In the genomic region with DNA sequence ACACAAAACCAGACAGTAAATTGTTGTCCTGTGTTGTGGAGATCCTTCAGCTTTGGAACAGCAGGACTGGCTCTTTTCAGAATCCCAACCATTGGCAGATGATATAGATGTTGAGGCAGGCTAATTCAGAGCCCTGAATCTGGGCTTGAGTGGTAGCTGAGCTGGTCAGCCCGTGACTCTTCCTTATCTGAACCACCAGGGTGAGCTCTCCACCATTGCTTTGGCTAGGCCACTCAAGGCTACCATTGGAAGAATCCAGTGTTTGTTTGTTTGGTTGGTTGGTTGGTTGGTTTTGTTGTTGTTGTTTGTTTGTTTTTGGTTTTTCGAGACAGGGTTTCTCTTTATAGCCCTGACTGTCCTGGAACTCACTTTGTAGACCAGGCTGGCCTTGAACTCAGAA, we compare ENCODE assay signal across 9 mouse cellular contexts. TPM values are rescaled to one million over a fixed set of nuclear protein-coding genes. Genes with fewer than 3 reads are reported as not detected.
DNase-seq lines count a peak whose midpoint lies in the region; ATAC-seq lines count a peak whose summit lies in the region.
"Had no signal": no experiment of that assay in that cellular context is flagged by ENCODE, and none has a peak within 500 bp of the region (broad histone marks: within the 10 kb centered on the region; RNA-seq: fewer than 3 reads in every experiment).

No protein-coding gene starts in this region.

- H3K9me3 ChIP-seq in heart, embryonic 11.5 days (replicated peaks; ENCODE audit: control insufficient read depth, low read length), result no peaks in the 10 kb centered on the region
- H3K9me3 ChIP-seq: lung, embryonic 15.5 days had no signal

- DNase-seq in heart, postnatal 36 days, result peak; percentile 10 to 11
- DNase-seq in ES-CJ7 (ENCODE audit: low read depth, low spot score), result peak; percentile 20
- DNase-seq in lung, postnatal 36 days, result peak; percentile 44
- no peak for DNase-seq in T-cell, adult 2 months (ENCODE audit: low spot score)
- no peak for DNase-seq in cerebellum, adult 9-11 months
- DNase-seq in left cerebral cortex, adult 9 months (ENCODE audit: low spot score in 2 of 2), result no peak

- ATAC-seq in heart, embryonic 11.5 days (replicated peaks; ENCODE audit: insufficient number of reproducible peaks, low FRiP score, low TSS enrichment), result no peak
- peak; percentile 74 for ATAC-seq in erythroid progenitor cell, adult 5-6 weeks (replicated peaks; ENCODE audit: low FRiP score, poor library complexity, severe bottlenecking)

- H3K27ac ChIP-seq in heart, embryonic 11.5 days (ENCODE audit: low read depth, low read length), result no peak overlapping the region
- H3K27ac ChIP-seq: lung, embryonic 15.5 days had no signal

- H3K27me3 ChIP-seq in heart, embryonic 11.5 days (ENCODE audit: control insufficient read depth, insufficient read depth, low read length), result no peaks in the 10 kb centered on the region
- H3K27me3 ChIP-seq: lung, embryonic 15.5 days had no signal

- H3K36me3 ChIP-seq in heart, embryonic 11.5 days (ENCODE audit: control insufficient read depth, insufficient read depth, low read length), result no peaks in the 10 kb centered on the region
- H3K36me3 ChIP-seq: lung, embryonic 15.5 days had no signal

- no peak overlapping the region for H3K4me2 ChIP-seq in heart, embryonic 11.5 days
- H3K4me2 ChIP-seq: lung, embryonic 15.5 days had no signal

- H3K4me3 ChIP-seq in heart, embryonic 11.5 days (ENCODE audit: low read depth, low read length), result no peak overlapping the region
- H3K4me3 ChIP-seq: lung, embryonic 15.5 days had no signal

- intact Hi-C loops in heart, postnatal 36 days (cut with DNase I), result loop anchor here (1.0 kb wide), 1 partner anchor 116 kb away; no protein-coding TSS in a partner anchor

- no peaks in the 10 kb centered on the region; the same call in 1 of the 2 replicates for H3K4me1 ChIP-seq in heart, embryonic 11.5 days (ENCODE audit: control insufficient read depth, insufficient read depth, low read length)
- H3K4me1 ChIP-seq: lung, embryonic 15.5 days had no signal

- H3K9ac ChIP-seq in heart, embryonic 11.5 days (ENCODE audit: low read depth, low read length), result no peak overlapping the region
- H3K9ac ChIP-seq: lung, embryonic 15.5 days had no signal

- 60% methylated on average over 2 of the region's 2 CpGs for WGBS in heart, embryonic 11.5 days (ENCODE audit: insufficient replicate concordance)

RNA-seq across cellular contexts. Expression of gene Lancl2, which starts 41.0 kb away (rescaled TPM):
- total RNA-seq in heart, postnatal 36 days (2021), result 10 to 100 TPM; 13.3 to 13.9 TPM
- polyA plus RNA-seq in heart, embryonic 11.5 days (2014; fragmentation: Nextera tagmentation; extraction: Ambion mirVana), result 21.2 TPM in 2 replicates
- total RNA-seq in erythroid progenitor cell, adult 5-6 weeks (2015; ENCODE audit: low replicate concordance), result 50.1 and 53.7 TPM in 2 replicates
- total RNA-seq in erythroid progenitor cell, adult 5-6 weeks (2017; ENCODE audit: low replicate concordance), result 38.6 and 56.5 TPM in 2 replicates

RNA-seq across cellular contexts. Expression of gene Pyurf, which starts 51.5 kb away (rescaled TPM):
- total RNA-seq in heart, postnatal 36 days (2021), result 10 to 100 TPM; 22.6 to 23.5 TPM
- 27.3 and 29.8 TPM in 2 replicates for polyA plus RNA-seq in heart, embryonic 11.5 days (2014; fragmentation: Nextera tagmentation; extraction: Ambion mirVana)
- 5.4 and 7.1 TPM in 2 replicates for total RNA-seq in erythroid progenitor cell, adult 5-6 weeks (2015; ENCODE audit: low replicate concordance)
- total RNA-seq in erythroid progenitor cell, adult 5-6 weeks (2017; ENCODE audit: low replicate concordance), result 8.4 and 12.8 TPM in 2 replicates

Comparison
In these comparisons a context has a peak if more than half of its experiments do, and no peak if none do; other contexts are left out.
1. DNase-seq: peak in heart, postnatal 36 days (2 of 2), ES-CJ7 (single experiment) and lung, postnatal 36 days (single experiment); none in T-cell, adult 2 months (single experiment), cerebellum, adult 9-11 months (single experiment) and left cerebral cortex, adult 9 months (0 of 2).